7 mouse cellular contexts compared by ENCODE assay signal in the genomic region with DNA sequence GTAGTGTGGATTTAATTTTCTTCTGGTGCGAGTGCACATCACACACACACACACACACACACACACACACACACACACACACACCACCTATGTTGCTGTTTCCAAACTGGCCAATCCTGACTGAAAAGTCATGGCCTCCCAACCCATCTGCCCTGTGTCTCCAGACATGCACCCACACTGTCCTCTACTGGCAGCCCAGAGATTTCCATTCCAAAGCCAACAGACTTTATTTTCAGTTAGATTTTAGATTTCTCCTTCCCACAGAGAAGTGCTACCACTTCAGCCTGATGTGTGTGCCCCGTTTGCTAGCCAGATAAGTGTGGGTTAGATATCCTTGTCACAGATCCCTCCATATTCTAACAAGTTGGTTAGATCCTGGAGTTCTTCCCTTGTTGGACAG. TPM values are rescaled to one million over a fixed set of nuclear protein-coding genes. Genes with fewer than 3 reads are reported as not detected.
A peak's percentile ranks its signal among the peaks of the same experiment; 100 is the strongest.
DNase-seq lines count a peak whose midpoint lies in the region; ATAC-seq and TF ChIP-seq lines count a peak whose summit lies in the region.

No protein-coding gene starts in this region.

- ATAC-seq in forebrain, embryonic 11.5 days (replicated peaks; ENCODE audit: low FRiP score), result no peak

- no peak overlapping the region for H3K4me2 ChIP-seq in forebrain, embryonic 11.5 days (ENCODE audit: low read depth, low read length, severe bottlenecking)

- H3K27ac ChIP-seq in left cerebral cortex, adult 2 months, result no peak overlapping the region
- H3K27ac ChIP-seq in forebrain, embryonic 11.5 days (ENCODE audit: low read depth, low read length), result no peak overlapping the region

- H3K27me3 ChIP-seq in forebrain, embryonic 11.5 days (ENCODE audit: control insufficient read depth, insufficient read depth, low read length), result no peaks in the 10 kb centered on the region

- H3K4me3 ChIP-seq in left cerebral cortex, adult 2 months, result no peak overlapping the region
- no peak overlapping the region for H3K4me3 ChIP-seq in forebrain, embryonic 11.5 days (ENCODE audit: low read depth, low read length)

- DNase-seq in left cerebral cortex, adult 2 months (ENCODE audit: extremely low spot score in 1 of 2, low spot score in 2 of 2), result no peak
- DNase-seq in left cerebral cortex, postnatal 25 days (ENCODE audit: low spot score in 2 of 2), result no peak
- DNase-seq in MN1 (ENCODE audit: low spot score), result peak; percentile 42
- no peak for DNase-seq in brain, embryonic 14.5 days (ENCODE audit: low read depth)
- DNase-seq in kidney, postnatal 36 days, result peak; percentile 52 to 77
- peak; percentile 52 for DNase-seq in thymus, postnatal 14 days
- no peak for DNase-seq in forebrain, embryonic 11.5 days (ENCODE audit: low spot score)

- intact Hi-C loops in left cerebral cortex, adult 2 months (cut with DNase I), result loop anchor here (2.0 kb wide), 1 partner anchor 79 kb away; a partner anchor contains a TSS
- intact Hi-C loops in left cerebral cortex, postnatal 25 days (cut with DNase I), result loop anchor here (1.0 to 5.0 kb wide), 2 partner anchors 78 to 222 kb away; a partner anchor contains a TSS

- H3K4me1 ChIP-seq in forebrain, embryonic 11.5 days (replicated peaks; ENCODE audit: control insufficient read depth, insufficient read depth, low read length), result no peaks in the 10 kb centered on the region

- no peak overlapping the region for H3K9ac ChIP-seq in forebrain, embryonic 11.5 days (ENCODE audit: low read length)

- no peak for TF ChIP-seq POLR2A in brain, embryonic 14.5 days (IDR thresholded peaks at IDR 0.05; ENCODE audit: borderline replicate concordance, extremely low read depth, insufficient read depth, insufficient read length, poor library complexity, severe bottlenecking)

- H3K9me3 ChIP-seq in forebrain, embryonic 11.5 days (ENCODE audit: control insufficient read depth, low read length), result no peaks in the 10 kb centered on the region

- no peaks in the 10 kb centered on the region for H3K36me3 ChIP-seq in forebrain, embryonic 11.5 days (ENCODE audit: control insufficient read depth, insufficient read depth, low read length)

- 76% methylated on average over 2 of the region's 2 CpGs for WGBS in forebrain, embryonic 11.5 days

- TF ChIP-seq CTCF in left cerebral cortex, adult 2 months (IDR thresholded peaks at IDR 0.05), result peak; percentile 70
- peak; percentile 57; the same call in 1 of the 2 replicates for TF ChIP-seq CTCF in brain, embryonic 14.5 days (IDR thresholded peaks at IDR 0.05; ENCODE audit: borderline replicate concordance, extremely low read depth, insufficient read depth, insufficient read length)

RNA-seq across cellular contexts. Expression of a gene that starts 59.8 kb away (rescaled TPM):
- 10 to 100 TPM; 17.5 to 17.7 TPM for total RNA-seq in left cerebral cortex, adult 2 months (2021)
- 10 to 100 TPM; 17.1 to 18.7 TPM for total RNA-seq in left cerebral cortex, postnatal 25 days (2021)
- 25.6 and 27.3 TPM in 2 replicates for polyA plus RNA-seq in brain, embryonic 14.5 days (2012; rRNA removed)
- 8.7 and 10.0 TPM in 2 replicates for polyA plus RNA-seq in forebrain, embryonic 11.5 days (2014; fragmentation: Nextera tagmentation; extraction: Ambion mirVana)

RNA-seq across cellular contexts. Expression of a gene that starts 59.8 kb away (rescaled TPM):
- 100 to 1,000 TPM; 103 to 106 TPM for total RNA-seq in left cerebral cortex, adult 2 months (2021)
- 100 to 1,000 TPM; 117 to 120 TPM for total RNA-seq in left cerebral cortex, postnatal 25 days (2021)
- 88.8 and 95.2 TPM in 2 replicates for polyA plus RNA-seq in brain, embryonic 14.5 days (2012; rRNA removed)
- 157 and 165 TPM in 2 replicates for polyA plus RNA-seq in forebrain, embryonic 11.5 days (2014; fragmentation: Nextera tagmentation; extraction: Ambion mirVana)

Comparison
In these comparisons a context has a peak if more than half of its experiments do, and no peak if none do; other contexts are left out.
1. DNase-seq: peak in MN1 (single experiment), kidney, postnatal 36 days (2 of 2) and thymus, postnatal 14 days (single experiment); none in left cerebral cortex, adult 2 months (0 of 2), left cerebral cortex, postnatal 25 days (0 of 2), brain, embryonic 14.5 days (single experiment) and forebrain, embryonic 11.5 days (single experiment).